Mouse (Mus musculus) embryonic fibroblast, embryonic 13.5 days (primary cell): ENCODE results near the gene Spp1.

ENCODE experiments used
- CTCF ChIP-seq: IDR thresholded peaks from 2 replicates; pipeline ENCODE4 v1.5.1; 2011; ENCODE audit warnings: mild to moderate bottlenecking, control low read depth, low read length, moderate library complexity, borderline replicate concordance; ENCODE audit not compliant: insufficient read depth
- POLR2A ChIP-seq: IDR thresholded peaks from 2 replicates; pipeline ENCODE4 v1.6.1; 2011; ENCODE audit warnings: low read depth, mild to moderate bottlenecking, control low read depth, low read length, moderate library complexity

DNA sequence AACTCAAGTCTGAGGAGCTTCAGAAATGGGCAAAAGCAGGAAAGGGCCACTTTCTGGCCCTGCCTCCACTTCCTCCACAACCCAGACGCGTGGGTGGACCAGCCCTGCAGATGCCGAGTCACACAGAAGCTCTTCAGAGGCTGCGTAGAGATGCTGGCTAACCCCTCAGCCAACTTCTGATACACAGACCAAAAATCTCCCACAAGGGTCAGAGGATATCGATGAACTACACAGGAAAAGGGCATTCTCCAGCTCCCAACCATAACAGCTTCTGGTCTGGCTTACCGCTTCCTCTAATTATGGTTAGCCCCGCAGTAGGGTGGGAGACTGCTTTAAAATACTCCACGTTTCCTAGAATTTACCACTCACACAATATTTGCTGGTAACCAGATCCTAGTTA lies 9.0 kb upstream of the Spp1 start:
- TF ChIP-seq POLR2A (no peak), CTCF (no peak)
